Mouse (Mus musculus): Measurements from ENCODE around the gene Nck2. TPM values are rescaled to one million over a fixed set of nuclear protein-coding genes. Genes with fewer than 3 reads are reported as not detected.
A peak's percentile ranks its signal among the peaks of the same experiment; 100 is the strongest.

The Nck2 gene
- total and polyA plus RNA-seq, 2 experiments from 2014 or later = 40.3 to 79.2 TPM

DNA sequence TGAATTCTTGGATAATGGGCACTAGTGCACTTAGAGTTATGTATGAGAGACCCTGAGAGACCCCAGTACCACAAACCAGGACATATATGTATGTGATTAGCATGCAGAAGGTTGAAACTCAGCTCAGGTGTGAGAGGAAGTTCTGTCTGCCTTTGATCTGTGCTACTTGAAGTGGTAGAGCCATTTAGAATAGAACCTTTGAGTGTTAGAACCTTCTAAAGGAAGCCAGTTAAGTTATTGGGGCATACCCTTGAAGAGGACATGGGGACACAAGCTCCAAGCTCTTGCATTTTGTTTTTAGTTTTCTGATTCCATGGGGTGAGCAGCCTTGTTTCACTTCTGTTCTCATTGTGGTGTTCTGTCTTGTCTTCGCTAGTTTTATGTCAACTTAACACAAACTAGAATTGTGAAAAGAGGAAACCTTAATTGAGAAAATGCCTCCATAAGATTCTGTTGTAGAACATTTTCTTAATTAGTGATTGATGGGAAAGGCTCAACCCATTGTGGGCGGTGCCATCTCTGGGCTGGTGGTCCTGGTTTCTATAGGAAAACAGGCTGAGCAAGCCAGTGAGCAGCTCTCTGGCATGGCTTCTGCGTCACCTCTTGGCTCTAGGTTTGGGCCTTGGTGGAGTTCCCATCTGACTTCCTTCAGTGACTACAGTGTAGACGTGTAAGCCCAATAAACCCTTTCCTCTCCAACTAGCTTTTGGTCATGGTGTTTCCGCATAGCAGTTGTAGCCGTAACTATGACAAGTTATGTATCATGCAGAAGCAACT, 57.0 kb downstream of the Nck2 start:
- WGBS = 84% methylated on average over 6 of the region's 6 CpGs
- Histone ChIP-seq H3K27ac (ENCODE audit: low read depth, low read length) (peak overlapping the region; percentile 21; the same call in 1 of the 2 replicates), H3K4me3 (ENCODE audit: low read depth, low read length) (no peak overlapping the region), H3K4me2 (ENCODE audit: low read depth) (no peak overlapping the region), H3K9ac (no peak overlapping the region), H3K9me3 (ENCODE audit: low read length) (no peaks in the 10 kb centered on the region), H3K36me3 (ENCODE audit: insufficient read depth) (no peaks in the 10 kb centered on the region), H3K4me1 (ENCODE audit: insufficient read depth) (peaks cover 20% of the 10 kb centered on the region; the same call in 1 of the 2 replicates), H3K27me3 (ENCODE audit: insufficient read depth, low read length) (no peaks in the 10 kb centered on the region)
- DNase-seq = no peak
- no peak for TF ChIP-seq CTCF (IDR thresholded peaks at IDR 0.05; ENCODE audit: low read depth)
- peak; percentile 17; the same call in 1 of the 2 replicates for ATAC-seq

DNA sequence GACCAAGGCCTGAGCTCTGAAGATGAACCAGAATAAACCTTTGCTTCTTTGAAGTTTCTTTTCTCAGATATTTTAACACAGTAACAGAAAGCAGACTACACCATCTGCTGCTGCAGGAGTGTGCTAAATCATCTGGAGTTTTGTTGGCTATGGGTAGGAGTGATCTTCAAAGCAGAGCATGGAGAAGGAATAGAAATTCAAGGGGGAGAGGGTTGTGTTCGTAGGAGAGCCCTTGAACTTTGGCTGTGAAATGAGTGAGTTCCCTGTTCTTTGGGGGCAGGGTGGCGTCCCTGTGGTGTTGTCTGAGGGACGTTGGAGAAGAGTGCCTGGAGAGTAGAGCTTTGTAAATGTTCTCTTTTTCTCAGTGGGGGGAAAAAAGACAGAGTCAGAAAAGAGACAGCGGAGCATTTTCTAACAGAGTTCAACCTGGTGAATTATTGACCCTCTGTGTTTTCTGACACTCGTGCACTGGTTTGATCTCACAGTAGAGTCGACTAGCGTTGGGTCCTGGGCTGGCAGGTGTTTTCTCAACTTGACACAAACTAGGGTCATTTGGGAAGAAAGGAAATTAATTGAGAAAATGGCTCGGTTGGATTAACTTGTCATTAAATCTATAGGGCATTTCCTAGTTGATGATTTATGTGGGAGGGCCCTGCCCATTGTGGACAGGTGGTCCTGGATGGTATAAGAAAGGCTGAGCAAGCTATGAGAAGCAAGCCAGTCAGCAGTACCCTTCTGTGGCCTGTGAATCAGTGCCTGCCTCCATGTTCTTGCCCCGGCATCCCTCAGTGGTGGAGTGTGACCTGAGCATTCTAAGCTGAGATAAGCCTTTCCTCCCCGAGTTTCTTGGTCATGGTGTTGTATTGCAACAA, 57.8 kb downstream of the Nck2 start:
- peaks cover 17% of the 10 kb centered on the region; the same call in 1 of the 2 replicates for H3K4me1 ChIP-seq (ENCODE audit: insufficient read depth)
- 65% methylated on average over 10 of the region's 10 CpGs for WGBS
- peak; percentile 17 for DNase-seq

GRCm38 (mm10) chr1:43502792-43503146, 58.4 kb downstream of the Nck2 start:
- Histone ChIP-seq H3K4me2 (ENCODE audit: low read depth) (no peak overlapping the region), H3K27me3 (ENCODE audit: insufficient read depth, low read length) (no peaks in the 10 kb centered on the region), H3K4me3 (ENCODE audit: low read depth, low read length) (no peak overlapping the region), H3K4me1 (ENCODE audit: insufficient read depth) (peaks cover 17% of the 10 kb centered on the region; the same call in 1 of the 2 replicates), H3K27ac (ENCODE audit: low read depth, low read length) (no peak overlapping the region), H3K36me3 (ENCODE audit: insufficient read depth) (no peaks in the 10 kb centered on the region), H3K9ac (no peak overlapping the region), H3K9me3 (ENCODE audit: low read length) (no peaks in the 10 kb centered on the region)
- DNase-seq (no peak), ATAC-seq (no peak)
- WGBS = 64% methylated on average over 8 of the region's 8 CpGs
- no peak for TF ChIP-seq CTCF (IDR thresholded peaks at IDR 0.05; ENCODE audit: low read depth)

More for the DNA sequence above, 57.8 kb downstream of the Nck2 start:
- peak; percentile 47 for ATAC-seq
- Histone ChIP-seq H3K4me3 (ENCODE audit: low read depth, low read length) (no peak overlapping the region), H3K27me3 (ENCODE audit: insufficient read depth, low read length) (no peaks in the 10 kb centered on the region), H3K36me3 (ENCODE audit: insufficient read depth) (no peaks in the 10 kb centered on the region), H3K9ac (no peak overlapping the region), H3K4me2 (ENCODE audit: low read depth) (no peak overlapping the region), H3K27ac (ENCODE audit: low read depth, low read length) (peak overlapping the region; percentile 21; the same call in 1 of the 2 replicates), H3K9me3 (ENCODE audit: low read length) (no peaks in the 10 kb centered on the region)
- no peak for TF ChIP-seq CTCF (IDR thresholded peaks at IDR 0.05; ENCODE audit: low read depth)

DNA sequence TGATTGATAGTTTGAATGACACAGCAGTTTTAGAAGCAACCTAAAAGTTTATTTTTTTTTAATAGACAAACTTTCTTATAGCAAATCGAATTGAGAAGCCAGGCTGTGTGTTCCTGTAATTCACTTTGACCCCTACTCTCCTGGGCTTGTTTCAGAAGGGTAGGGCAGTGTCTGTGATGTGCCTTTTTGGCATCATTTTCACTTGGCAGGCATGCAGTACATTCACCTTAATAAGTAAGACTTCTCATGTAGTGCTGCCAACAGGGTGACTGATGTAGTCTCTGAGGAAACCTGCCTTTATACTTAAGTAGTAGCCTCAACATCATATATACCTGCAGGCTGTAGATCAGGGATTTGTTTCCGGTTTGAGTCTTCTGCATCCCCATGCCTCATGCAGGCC, 58.9 kb downstream of the Nck2 start:
- Histone ChIP-seq H3K27me3 (ENCODE audit: insufficient read depth, low read length) (no peaks in the 10 kb centered on the region), H3K4me3 (ENCODE audit: low read depth, low read length) (no peak overlapping the region), H3K4me1 (ENCODE audit: insufficient read depth) (peaks cover 17% of the 10 kb centered on the region; the same call in 1 of the 2 replicates), H3K27ac (ENCODE audit: low read depth, low read length) (no peak overlapping the region), H3K36me3 (ENCODE audit: insufficient read depth) (no peaks in the 10 kb centered on the region), H3K4me2 (ENCODE audit: low read depth) (no peak overlapping the region), H3K9me3 (ENCODE audit: low read length) (no peaks in the 10 kb centered on the region), H3K9ac (no peak overlapping the region)
- no peak for DNase-seq
- ATAC-seq = no peak
- TF ChIP-seq CTCF (IDR thresholded peaks at IDR 0.05; ENCODE audit: low read depth) = no peak
- WGBS = 87% methylated on average over 2 of the region's 2 CpGs

DNA sequence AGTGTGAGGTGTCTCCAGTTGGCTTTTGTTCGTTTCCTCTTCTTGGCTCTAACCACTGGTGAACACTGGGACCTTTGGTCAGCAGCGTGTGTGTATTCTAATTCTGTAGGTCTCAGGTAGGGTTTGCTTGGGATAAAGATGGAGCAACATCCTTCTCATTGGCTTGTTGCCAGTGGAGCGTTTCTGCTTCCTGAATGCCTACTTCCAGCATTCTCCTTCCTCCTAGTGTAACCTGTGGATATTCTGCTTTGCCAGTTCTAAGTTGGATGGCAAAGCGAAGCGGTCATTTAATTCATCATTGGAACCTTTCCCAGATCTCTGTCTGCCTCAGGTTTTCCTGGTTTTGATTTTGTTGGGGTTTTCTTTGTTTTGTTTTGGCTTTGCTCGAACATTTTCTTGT, 59.3 kb downstream of the Nck2 start:
- ATAC-seq = no peak
- TF ChIP-seq CTCF (IDR thresholded peaks at IDR 0.05; ENCODE audit: low read depth) = no peak
- Histone ChIP-seq H3K4me1 (ENCODE audit: insufficient read depth) (peaks cover 17% of the 10 kb centered on the region; the same call in 1 of the 2 replicates), H3K36me3 (ENCODE audit: insufficient read depth) (no peaks in the 10 kb centered on the region), H3K4me3 (ENCODE audit: low read depth, low read length) (no peak overlapping the region), H3K4me2 (ENCODE audit: low read depth) (no peak overlapping the region), H3K9ac (no peak overlapping the region), H3K27ac (ENCODE audit: low read depth, low read length) (0 out of 2 replicates have a peak overlapping the region, but pooled peaks have one; percentile 4), H3K27me3 (ENCODE audit: insufficient read depth, low read length) (no peaks in the 10 kb centered on the region), H3K9me3 (ENCODE audit: low read length) (no peaks in the 10 kb centered on the region)
- 42% methylated on average over 6 of the region's 6 CpGs for WGBS
- peak; percentile 32 for DNase-seq

DNA sequence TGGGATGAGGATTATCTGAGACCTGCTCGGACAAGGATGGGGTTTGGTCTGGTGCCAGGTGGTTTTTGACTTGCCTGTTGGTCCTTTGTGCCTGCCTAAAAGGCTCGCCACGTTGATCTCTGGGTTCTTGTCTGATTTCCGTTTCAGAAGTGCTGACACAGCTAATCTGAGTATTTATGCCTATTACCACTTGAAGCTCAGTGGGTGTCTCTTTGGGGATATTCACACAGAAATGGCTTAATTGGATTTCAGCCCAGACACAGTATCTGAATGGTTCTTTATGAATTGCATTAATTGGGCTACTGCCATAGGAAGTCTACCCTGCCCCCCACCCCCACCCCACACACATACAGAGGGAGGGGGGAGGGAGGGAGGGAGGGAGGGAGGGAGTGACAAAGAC, 59.9 kb downstream of the Nck2 start:
- TF ChIP-seq CTCF (IDR thresholded peaks at IDR 0.05; ENCODE audit: low read depth) = no peak
- H3K4me3 ChIP-seq (ENCODE audit: low read depth, low read length) = no peak overlapping the region
- no peaks in the 10 kb centered on the region for H3K36me3 ChIP-seq (ENCODE audit: insufficient read depth)
- no peaks in the 10 kb centered on the region for H3K27me3 ChIP-seq (ENCODE audit: insufficient read depth, low read length)
- DNase-seq (peak; percentile 55), ATAC-seq (peak; percentile 66)
- 9% methylated on average over 4 of the region's 4 CpGs for WGBS
- H3K9me3 ChIP-seq (ENCODE audit: low read length) = no peaks in the 10 kb centered on the region
- no peak overlapping the region for H3K4me2 ChIP-seq (ENCODE audit: low read depth)
- H3K9ac ChIP-seq = no peak overlapping the region
- H3K27ac ChIP-seq (ENCODE audit: low read depth, low read length) = no peak overlapping the region
- H3K4me1 ChIP-seq (ENCODE audit: insufficient read depth) = peaks cover 17% of the 10 kb centered on the region; the same call in 1 of the 2 replicates
